Mouse (Mus musculus) monocyte, adult 2 months (primary cell): ENCODE data around the gene Txnrd2.

ENCODE experiments used
- DNase-seq, 2 experiments: peaks; one replicate each; pipeline ENCODE4 v3.0.0; 2022; ENCODE audit warnings: low spot score in 2 of 2, low read depth in 1 of 2

Gene Txnrd2

GRCm38 (mm10) chr16:18426215-18426791 lies at the start of gene Txnrd2:
TSS of gene Txnrd2 (plus strand) at chr16:18426384.
- peak; percentile 36 to 57 for DNase-seq

DNA sequence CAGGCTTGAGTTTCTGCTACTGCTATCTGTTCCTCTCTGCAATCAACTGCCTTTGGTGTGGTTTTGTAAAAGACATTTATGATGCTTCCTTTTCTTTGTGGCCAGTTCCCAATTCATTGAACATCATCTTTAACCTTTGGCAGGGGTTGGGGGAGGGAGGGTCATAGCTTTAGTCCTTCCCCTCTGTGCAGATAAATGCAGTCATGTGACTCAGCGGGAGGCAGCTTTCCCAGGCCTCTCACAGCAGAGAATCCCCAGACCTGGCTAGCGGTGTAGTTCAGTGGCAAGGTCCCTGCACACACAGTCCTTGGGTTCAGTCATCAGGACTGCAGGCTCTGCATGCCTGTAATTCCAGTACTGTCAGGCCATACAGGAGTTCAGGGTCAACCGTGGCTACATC lies 49.0 kb upstream of the Txnrd2 start:
- DNase-seq = no peak

DNA sequence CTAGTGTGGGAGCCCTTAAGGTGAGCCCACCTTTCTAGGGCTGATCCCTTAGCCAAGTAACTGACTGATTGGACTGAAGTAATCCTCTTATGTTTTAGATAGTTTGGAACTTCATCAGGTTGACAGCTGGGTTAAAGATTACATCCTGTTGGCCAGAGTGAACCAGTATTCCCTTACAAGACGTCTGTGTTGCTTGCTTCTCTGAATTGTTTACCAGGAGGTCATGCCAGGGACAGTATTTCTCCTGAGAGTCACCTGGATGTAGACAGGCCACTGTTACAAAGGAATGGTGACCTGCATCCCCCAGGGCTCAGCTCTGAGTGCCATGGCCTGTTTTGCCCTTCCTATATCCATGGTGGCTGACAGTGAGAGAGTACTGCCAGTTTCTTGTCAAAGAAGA lies 47.7 kb upstream of the Txnrd2 start:
- no peak for DNase-seq

- DNase-seq = no peak
Observed at GRCm38 (mm10) chr16:18379338-18380001, 46.7 kb upstream of the Txnrd2 start.

GRCm38 (mm10) chr16:18380495-18381063 lies 45.6 kb upstream of the Txnrd2 start:
- no peak for DNase-seq

DNA sequence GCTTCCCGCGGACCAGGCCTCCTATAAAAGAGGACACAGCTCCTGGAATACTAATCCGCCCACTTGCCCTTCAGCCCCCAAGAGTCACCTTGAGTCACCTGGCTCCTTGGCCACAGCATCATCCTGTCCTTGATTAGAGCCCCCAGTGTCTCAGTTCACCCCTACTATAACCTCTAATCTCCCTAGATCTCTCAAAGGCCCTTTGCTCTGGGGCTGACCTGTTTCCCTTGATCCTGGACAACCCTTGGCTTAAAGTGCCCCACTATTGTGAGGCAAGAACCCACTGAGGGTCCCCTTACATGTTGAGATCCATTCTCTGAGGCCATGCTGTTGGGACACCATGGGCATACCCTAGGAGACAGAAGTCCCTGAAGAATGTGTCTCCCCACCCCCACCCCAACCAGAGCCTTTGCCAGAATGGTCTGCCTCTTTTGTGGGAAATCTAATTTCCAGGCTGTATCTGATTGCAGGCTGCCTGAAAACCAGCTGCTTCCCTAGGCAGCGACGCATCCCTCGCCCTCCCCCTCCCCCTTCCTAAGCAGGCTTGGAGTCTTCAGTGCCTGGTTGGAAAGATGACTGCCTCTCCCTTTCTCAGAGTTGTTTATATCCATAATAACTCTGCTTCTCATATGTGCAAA lies 44.4 kb upstream of the Txnrd2 start:
- no peak for DNase-seq

GRCm38 (mm10) chr16:18383045-18383726 lies 43.0 kb upstream of the Txnrd2 start:
- DNase-seq = no peak

- DNase-seq = no peak
Observed at GRCm38 (mm10) chr16:18383756-18384155, 42.4 kb upstream of the Txnrd2 start.

DNA sequence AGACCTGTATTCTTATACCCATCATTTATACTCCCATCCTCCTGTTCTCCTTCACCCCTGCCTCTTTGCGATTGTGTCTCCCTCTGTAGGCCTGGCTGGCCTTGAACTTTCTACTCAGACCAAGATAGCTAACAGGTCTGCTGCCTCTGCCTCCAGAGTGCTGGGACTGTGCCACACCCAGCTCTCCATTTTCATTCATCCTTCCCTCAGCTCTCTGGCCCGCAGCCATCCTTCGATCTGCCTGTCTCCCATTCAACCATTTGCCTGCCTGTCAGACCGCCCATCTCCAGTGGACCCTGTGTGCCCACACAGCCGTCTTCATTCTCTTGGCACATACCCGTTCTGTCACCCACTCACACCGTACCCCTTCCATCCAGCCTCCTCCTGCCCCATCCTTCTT lies 42.0 kb upstream of the Txnrd2 start:
- DNase-seq = no peak

- no peak for DNase-seq
Observed at GRCm38 (mm10) chr16:18384659-18385058, 41.5 kb upstream of the Txnrd2 start.

GRCm38 (mm10) chr16:18385411-18385810 lies 40.8 kb upstream of the Txnrd2 start:
- DNase-seq = no peak

DNA sequence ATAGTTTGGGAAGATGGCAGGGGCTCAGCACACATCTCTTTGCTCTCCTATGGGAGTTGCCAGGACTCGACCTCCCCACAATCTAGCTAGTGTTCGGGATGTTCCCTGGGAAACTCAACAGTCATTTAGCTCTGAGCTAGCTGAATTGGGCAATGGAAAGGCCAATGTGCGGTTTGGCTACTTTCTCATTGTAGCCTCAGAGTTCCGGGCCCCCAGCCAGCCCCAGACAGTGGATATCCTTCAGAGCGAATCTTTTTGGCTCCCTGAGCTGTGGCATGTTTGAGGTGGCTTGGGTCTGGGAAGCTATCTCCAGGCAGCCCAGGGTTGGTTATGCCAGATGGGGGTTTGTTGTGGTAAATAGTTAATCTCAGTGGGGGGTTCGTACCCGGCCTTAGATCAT lies 39.7 kb upstream of the Txnrd2 start:
- DNase-seq = no peak

DNA sequence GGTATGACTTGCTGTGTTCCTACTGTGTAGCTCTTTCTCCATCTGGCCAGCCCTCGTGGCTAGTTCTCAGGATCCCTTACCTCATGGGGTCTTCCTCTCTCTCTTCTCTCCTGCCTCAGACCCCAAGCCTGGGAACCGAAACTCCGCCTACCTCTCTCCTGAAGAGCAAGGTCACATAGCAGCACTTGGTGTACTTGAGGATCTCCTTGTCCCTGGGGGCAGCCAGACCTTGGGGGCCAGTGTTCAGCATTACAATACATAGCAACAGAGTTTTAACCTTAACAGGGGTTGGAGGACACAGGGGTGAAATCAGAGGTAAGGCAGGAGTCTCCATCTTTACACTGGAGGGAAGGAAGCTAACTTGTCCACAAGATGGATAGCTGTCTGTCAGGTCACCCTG lies 39.2 kb upstream of the Txnrd2 start:
- no peak for DNase-seq

GRCm38 (mm10) chr16:18387704-18388582 lies 38.2 kb upstream of the Txnrd2 start:
- no peak for DNase-seq

GRCm38 (mm10) chr16:18388583-18389435 lies 37.4 kb upstream of the Txnrd2 start:
- DNase-seq = no peak

DNA sequence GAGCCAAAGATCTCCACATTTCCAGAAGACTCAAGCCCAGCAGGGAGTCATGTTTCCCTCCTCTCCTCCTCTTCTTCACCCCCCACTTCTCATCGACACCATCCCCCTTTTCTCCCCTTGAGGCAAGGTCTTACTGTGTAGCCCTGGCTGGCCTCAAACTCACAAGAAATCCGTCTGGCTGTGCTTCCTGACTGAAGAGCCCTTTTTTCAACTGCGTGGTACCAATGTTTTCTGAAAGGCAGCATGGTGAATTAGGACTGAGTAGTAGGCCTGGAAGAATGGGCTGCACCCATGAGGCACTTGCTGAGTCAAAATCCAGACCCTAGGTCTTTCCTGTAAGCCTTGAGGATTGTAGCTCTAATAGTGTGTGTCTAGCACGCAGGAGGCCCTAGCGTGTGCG lies 35.8 kb upstream of the Txnrd2 start:
- DNase-seq = no peak

DNA sequence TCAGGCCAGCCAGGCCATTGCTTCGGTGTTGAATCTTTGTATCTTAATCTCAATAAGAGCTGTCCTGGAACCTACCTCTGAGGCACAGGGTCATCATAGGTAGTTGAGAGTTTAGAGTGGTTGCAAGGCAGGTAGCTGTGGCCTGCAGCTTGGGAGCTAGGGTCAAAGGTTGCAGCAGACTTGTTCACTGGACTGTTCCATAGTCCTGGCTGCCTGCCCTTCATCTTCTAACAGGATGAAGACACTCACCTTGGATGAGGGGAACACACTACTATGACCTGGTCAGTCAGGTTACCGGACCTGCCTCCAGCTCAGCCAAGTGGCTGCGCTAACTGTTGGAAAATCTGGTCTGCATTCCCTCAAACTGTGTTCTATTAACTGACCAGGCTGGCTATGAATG lies 35.1 kb upstream of the Txnrd2 start:
- DNase-seq = no peak

DNA sequence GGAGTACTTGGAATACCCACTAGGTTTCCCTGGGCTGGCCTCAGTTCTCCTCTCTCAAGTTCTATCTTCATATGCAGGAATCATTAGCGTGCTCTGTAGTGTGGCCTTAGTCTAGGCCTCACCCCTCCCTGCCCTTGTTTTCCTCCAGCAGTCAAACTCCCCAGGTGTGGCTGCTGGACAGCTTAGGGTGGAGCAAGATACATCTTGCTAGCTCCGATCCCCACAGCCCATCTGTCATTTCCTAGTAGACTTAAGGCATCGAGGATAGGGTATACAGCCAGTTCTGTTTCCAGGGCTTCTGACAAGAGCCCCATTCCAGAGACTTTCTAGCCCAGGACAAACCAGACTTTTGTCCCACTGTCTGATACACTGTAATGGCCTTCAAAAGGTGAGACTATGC lies 34.5 kb upstream of the Txnrd2 start:
- DNase-seq = no peak

DNA sequence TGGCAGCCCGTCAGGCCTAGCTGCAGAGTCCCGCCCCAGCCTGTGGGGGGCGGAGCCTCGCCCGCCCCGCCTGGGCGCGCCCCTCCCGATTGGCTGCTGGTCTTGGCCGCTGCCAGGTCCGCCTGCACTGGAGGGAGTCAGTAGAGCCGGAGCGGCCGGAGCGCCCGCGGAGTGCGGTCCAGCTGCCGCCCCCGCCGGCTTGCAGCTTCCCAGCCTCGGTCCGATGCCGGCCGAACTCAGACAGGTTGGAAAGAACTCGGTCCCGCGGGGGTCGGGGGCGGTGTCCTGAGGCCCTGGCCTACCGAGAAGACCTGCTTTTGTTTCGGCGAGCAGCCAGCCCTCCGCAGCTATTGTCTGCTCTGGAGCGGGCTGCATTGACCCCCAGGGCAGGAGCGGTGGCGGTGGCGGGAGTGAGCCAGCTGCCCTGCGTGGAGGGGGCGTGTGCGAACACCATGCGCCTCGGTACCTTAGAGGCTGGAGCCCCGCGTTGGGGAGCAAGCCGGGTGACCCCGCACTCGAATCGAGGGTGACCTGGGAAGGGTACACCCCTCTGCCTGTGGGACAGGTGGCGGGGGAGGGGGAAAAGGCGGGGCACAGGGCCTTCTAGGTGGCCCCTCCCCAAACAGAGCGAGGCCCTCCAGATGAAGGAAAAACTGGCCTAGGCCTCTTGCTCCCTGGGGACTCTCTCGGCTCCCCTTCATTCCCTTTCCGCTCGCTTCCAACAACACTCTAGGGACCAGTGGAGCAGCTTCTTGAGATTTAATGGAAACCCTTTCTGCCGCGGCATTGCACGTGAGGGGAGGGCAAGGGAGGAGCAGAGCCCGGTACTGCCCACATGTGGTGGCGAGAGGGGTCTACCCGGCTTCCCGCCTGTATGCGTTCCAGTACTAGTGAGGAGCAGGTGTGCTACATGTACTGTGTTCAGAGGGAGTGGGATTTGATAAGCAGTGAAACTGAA lies 33.4 kb upstream of the Txnrd2 start:
- peak; percentile 43 to 55 for DNase-seq
